Mouse (Mus musculus) forebrain, embryonic 16.5 days (tissue): ENCODE results near the gene Hmgb1. TPM values are rescaled to one million over a fixed set of nuclear protein-coding genes. Genes with fewer than 3 reads are reported as not detected.

Experiments used
- ATAC-seq: fragments of 200-750 bp; cut with Nextera tagmentation; 2 replicates; pipeline ENCODE4 v1.8.0; 2017; ENCODE audit warnings: mild to moderate bottlenecking, moderate library complexity
- H3K27ac ChIP-seq: fragments of 300-500 bp; sonication (generic); 2 replicates; pipeline ENCODE4 v1.5.1; 2014; ENCODE audit warnings: low read length, control low read depth
- H3K27me3 ChIP-seq: fragments of 300-500 bp; sonication (generic); replicated peaks from 2 replicates; pipeline ENCODE4 v1.6.1; 2014; ENCODE audit warnings: low read length; ENCODE audit not compliant: control insufficient read depth, insufficient read depth
- H3K36me3 ChIP-seq: fragments of 300-500 bp; sonication (generic); 2 replicates; pipeline ENCODE4 v1.6.1; 2014; ENCODE audit not compliant: control insufficient read depth, insufficient read depth
- H3K4me1 ChIP-seq: fragments of 300-500 bp; sonication (generic); replicated peaks from 2 replicates; pipeline ENCODE4 v1.6.1; 2014; ENCODE audit warnings: low read length; ENCODE audit not compliant: control insufficient read depth, insufficient read depth
- H3K4me2 ChIP-seq: fragments of 300-500 bp; sonication (generic); 2 replicates; pipeline ENCODE4 v1.6.1; 2014; ENCODE audit warnings: mild to moderate bottlenecking, low read length, control low read depth
- H3K4me3 ChIP-seq: fragments of 300-500 bp; sonication (generic); replicated peaks from 2 replicates; pipeline ENCODE4 v1.5.1; 2014; ENCODE audit warnings: mild to moderate bottlenecking, low read length, control low read depth
- H3K9ac ChIP-seq: fragments of 300-500 bp; sonication (generic); replicated peaks from 2 replicates; pipeline ENCODE4 v1.6.1; 2014; ENCODE audit warnings: low read depth, low read length, control low read depth
- H3K9me3 ChIP-seq: fragments of 300-500 bp; sonication (generic); 2 replicates; pipeline ENCODE4 v1.6.1; 2016; ENCODE audit warnings: low read length; ENCODE audit not compliant: control insufficient read depth
- WGBS: fragments of 180-500 bp; shearing (Covaris S2); extraction: QIAGEN DNeasy Blood & Tissue Kit; methylation state at CpG from one replicate; pipeline ENCODE4 v1.1.7; 2014; 5-methylcytosine and 5-hydroxymethylcytosine counted together
- polyA plus RNA-seq: library from polyadenylated mRNA; unstranded; fragments of >200 nt; fragmentation: Nextera tagmentation; extraction: Ambion mirVana; gene quantifications from 2 replicates; pipeline ENCODE4 v1.2.1, GENCODE M21; 2015

The Hmgb1 gene
- polyA plus RNA-seq, 1 experiment from 2014 or later = 1,084 TPM

DNA sequence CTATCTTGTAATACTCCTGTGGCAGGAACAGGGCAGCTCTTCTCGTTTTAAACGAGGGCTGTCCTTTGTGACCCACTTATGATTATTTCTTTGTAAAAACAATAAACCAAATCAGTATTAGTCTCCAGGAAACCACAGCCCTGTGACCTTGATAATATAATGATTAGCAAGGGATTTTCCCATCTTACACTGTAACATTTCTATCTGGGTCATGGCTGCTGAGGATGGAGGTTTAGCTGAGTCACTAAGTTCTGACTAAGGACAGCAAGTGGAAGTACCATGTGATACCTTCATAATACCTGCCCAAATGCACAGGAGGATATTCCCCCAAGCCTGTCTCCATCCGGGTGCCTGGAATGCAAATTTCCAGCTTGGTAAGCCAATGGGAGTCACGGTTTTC lies 23.8 kb downstream of the Hmgb1 start:
- no peak overlapping the region for H3K4me2 ChIP-seq
- no peak overlapping the region for H3K4me3 ChIP-seq
- no peaks in the 10 kb centered on the region for H3K36me3 ChIP-seq
- no peak overlapping the region for H3K27ac ChIP-seq
- H3K4me1 ChIP-seq = no peaks in the 10 kb centered on the region
- WGBS = 81% methylated on average over 4 of the region's 4 CpGs
- H3K9me3 ChIP-seq = no peaks in the 10 kb centered on the region
- no peak for ATAC-seq
- no peak overlapping the region for H3K9ac ChIP-seq
- no peaks in the 10 kb centered on the region for H3K27me3 ChIP-seq

DNA sequence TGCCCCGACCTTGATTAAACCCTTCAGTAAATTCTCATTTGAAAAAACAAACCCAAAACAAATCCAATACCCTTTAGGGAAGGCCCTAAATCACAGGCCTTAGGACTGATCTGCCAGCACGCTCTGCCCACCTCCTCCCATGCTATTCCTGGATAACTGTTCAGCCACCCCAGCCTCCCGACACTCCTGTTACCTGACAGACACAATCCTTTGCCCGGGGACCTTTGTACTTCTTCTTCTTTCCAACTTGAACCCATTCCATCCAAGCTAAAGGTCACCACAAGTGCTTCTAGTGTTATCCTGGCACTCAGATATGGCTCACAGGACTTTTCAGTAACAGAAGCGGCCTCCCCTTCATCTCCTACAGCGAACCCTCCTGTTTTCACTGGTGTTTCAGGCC lies 25.3 kb downstream of the Hmgb1 start:
- Histone ChIP-seq H3K27me3 (no peaks in the 10 kb centered on the region), H3K9ac (no peak overlapping the region), H3K27ac (no peak overlapping the region), H3K4me1 (no peaks in the 10 kb centered on the region), H3K36me3 (no peaks in the 10 kb centered on the region), H3K4me2 (no peak overlapping the region), H3K9me3 (no peaks in the 10 kb centered on the region), H3K4me3 (no peak overlapping the region)
- 87% methylated on average over 6 of the region's 6 CpGs for WGBS
- no peak for ATAC-seq

DNA sequence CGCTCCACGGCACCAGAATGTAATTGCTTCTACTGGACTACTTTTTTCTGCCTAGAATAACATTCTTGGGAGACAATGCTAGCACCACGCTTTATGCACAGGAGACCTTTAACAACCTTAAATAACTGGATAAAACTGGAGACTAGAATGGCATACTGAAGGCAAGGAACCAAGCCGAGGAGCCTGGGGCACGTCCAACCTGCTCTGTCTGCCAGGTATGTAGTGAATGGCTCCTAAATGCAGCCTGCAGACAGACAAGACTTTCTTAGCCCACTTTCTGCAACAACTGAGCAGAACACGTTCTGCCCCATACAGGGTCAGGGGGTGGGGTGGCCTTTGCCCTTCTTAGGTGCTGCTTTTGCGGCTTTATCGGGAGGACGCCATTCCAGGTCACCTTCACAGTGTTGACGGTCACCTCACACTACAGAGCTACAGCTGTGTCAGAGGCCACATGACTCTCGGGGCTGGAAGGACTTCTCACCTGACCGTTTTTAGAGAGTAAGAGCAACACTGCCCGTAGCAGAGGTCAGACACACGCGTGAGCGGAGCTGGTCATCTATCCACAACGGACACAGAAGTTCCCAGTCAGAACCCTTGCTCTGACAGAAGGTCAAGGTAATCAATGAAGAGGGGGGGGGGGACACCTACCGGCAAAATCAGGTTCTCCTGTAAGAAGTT lies 27.3 kb downstream of the Hmgb1 start:
- peaks cover 2% of the 10 kb centered on the region; the same call in 1 of the 2 replicates for H3K4me1 ChIP-seq
- H3K4me2 ChIP-seq = no peak overlapping the region
- H3K9ac ChIP-seq = no peak overlapping the region
- no peak overlapping the region for H3K4me3 ChIP-seq
- H3K9me3 ChIP-seq = no peaks in the 10 kb centered on the region
- ATAC-seq = no peak
- WGBS = 93% methylated on average over 18 of the region's 18 CpGs
- H3K27me3 ChIP-seq = no peaks in the 10 kb centered on the region
- no peak overlapping the region for H3K27ac ChIP-seq
- H3K36me3 ChIP-seq = no peaks in the 10 kb centered on the region

DNA sequence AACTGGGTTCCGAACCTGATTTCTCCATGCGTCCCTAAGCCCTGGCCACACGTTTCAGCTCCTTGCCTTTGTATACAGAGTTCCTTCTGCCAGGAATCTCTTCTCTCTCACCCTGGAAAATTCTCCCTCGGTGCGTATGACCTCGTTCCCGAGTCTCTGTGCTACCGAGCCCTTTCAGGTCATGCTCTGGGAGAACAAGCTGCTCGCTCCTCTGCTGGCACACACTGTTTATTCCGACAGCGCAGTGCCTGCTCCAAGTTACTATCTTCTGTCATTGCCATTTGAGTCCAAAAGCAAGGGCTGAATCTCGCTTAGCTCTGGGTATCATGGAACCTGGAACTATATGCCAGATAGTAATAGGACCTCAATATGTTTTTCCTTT lies 31.5 kb downstream of the Hmgb1 start:
- WGBS = 60% methylated on average over 12 of the region's 12 CpGs
- Histone ChIP-seq H3K9ac (no peak overlapping the region), H3K27me3 (no peaks in the 10 kb centered on the region), H3K4me2 (no peak overlapping the region), H3K4me1 (peaks cover 2% of the 10 kb centered on the region; the same call in 1 of the 2 replicates), H3K4me3 (no peak overlapping the region), H3K9me3 (no peaks in the 10 kb centered on the region), H3K36me3 (no peaks in the 10 kb centered on the region), H3K27ac (no peak overlapping the region)
- ATAC-seq = no peak

DNA sequence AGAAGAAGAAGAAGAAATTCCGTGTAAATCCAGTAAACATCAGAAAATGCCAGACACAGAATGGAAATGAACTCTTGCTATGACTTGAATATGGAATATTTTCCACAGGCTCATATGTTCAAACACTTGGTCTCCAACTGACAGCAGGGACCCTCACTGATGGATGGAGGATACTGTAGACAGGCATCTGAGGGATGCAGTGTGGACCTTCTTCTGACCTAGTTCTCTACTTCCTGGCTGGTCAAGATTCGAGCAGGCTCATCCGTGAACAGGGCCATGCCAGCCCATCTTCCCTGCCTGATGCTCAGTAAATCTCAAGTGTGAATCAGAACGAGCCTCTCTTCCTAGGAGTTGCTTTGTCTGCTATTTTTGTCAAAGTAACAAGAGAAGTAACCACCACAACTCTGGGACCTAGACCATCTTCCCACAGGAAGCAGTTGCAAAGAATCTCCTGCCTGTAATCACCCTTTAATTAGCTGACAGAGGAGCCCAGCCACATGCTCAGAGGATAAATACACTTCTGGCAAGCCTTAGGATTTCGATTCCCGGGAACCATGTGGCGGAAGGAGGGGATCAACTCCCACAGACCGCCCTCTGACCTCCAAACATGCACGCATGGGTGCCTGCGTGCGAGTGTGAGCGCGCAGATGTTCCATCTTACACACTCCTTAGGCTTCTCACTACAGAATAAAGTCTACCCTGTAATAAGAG lies 32.1 kb downstream of the Hmgb1 start:
- no peak for ATAC-seq
- no peak overlapping the region for H3K4me2 ChIP-seq
- 53% methylated on average over 13 of the region's 13 CpGs for WGBS

DNA sequence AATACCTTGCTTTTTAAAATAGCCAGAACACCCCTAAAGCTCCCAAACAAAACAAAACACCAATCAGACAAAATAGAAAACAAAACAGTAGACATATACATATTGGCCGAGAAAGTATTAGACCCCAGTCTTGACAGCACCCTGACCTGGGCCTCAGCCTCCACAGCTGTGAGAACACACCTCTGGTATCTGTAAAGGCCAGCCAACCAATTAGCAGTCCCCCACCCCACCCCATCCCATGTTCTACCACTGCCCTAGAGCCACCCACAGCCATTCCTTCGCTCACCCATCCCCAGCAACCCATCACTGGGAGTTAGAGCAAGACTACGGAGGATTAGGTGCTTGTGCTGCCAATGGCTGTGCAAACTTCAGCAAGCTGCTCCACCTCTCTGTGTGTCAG lies 33.4 kb downstream of the Hmgb1 start:
- 93% methylated on average over 3 of the region's 3 CpGs for WGBS
- H3K27me3 ChIP-seq = no peaks in the 10 kb centered on the region
- peaks cover 2% of the 10 kb centered on the region; the same call in 1 of the 2 replicates for H3K4me1 ChIP-seq
- H3K9ac ChIP-seq = no peak overlapping the region
- ATAC-seq = no peak
- no peaks in the 10 kb centered on the region for H3K36me3 ChIP-seq
- no peak overlapping the region for H3K4me2 ChIP-seq
- no peaks in the 10 kb centered on the region for H3K9me3 ChIP-seq
- H3K4me3 ChIP-seq = no peak overlapping the region
- no peak overlapping the region for H3K27ac ChIP-seq

More for the DNA sequence above, 32.1 kb downstream of the Hmgb1 start:
- H3K9me3 ChIP-seq = no peaks in the 10 kb centered on the region
- no peaks in the 10 kb centered on the region for H3K36me3 ChIP-seq
- no peaks in the 10 kb centered on the region for H3K27me3 ChIP-seq
- H3K4me1 ChIP-seq = peaks cover 2% of the 10 kb centered on the region; the same call in 1 of the 2 replicates
- no peak overlapping the region for H3K27ac ChIP-seq
- no peak overlapping the region for H3K9ac ChIP-seq
- no peak overlapping the region for H3K4me3 ChIP-seq

DNA sequence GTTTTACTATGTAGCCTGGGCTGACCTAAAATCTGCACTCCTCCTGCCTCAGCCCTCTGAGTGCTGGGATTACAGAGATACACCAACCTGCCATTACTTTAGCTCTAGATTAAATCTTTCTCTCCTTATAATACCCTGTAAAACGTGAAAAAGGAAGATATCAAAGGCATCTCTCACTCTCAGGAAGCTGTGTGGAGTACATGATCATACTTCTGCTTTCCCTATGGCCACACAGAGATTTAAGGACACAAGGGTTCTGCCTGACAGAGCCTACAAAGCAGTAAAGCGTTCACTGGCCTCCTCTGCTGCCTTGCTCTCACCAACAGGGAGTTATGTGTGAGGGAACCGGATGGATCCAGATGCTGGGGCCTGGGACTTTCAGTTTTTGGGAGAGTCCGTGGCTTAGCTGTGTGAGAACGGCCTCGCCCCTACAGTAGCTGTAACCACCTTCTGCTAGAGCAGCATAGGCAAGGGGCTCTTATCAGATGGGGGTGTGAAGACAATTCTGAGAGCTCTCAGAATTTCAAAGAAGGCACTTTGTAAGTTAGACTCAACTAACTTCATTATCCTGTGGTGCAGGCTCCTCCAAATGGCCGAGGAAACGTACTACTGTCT lies 36.8 kb downstream of the Hmgb1 start:
- H3K27me3 ChIP-seq = no peaks in the 10 kb centered on the region
- 82% methylated on average over 8 of the region's 8 CpGs for WGBS
- H3K9me3 ChIP-seq = no peaks in the 10 kb centered on the region
- ATAC-seq = no peak
- no peak overlapping the region for H3K4me3 ChIP-seq
- H3K9ac ChIP-seq = no peak overlapping the region
- H3K4me1 ChIP-seq = peaks cover 2% of the 10 kb centered on the region; the same call in 1 of the 2 replicates
- H3K4me2 ChIP-seq = no peak overlapping the region
- no peak overlapping the region for H3K27ac ChIP-seq
- no peaks in the 10 kb centered on the region for H3K36me3 ChIP-seq

DNA sequence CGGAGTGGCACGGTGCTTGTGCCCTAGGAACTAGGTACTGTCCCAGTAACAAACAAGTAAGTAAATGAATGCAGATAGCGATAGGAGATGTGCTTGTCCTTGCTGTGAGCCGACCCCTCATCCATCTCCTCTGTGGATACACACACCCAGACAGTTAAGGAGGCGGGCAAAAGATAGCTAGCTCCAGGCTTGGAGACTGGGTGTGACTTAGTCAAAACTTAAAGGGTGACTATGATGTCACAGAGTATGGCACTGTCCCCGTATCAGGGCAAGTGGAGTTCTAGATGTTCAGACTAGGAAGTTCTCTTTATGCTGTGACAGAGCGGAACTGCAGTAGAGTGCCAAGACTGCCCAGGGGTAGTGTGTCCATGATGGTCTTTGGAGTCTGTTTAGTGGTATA lies 37.6 kb downstream of the Hmgb1 start:
- WGBS = 94% methylated on average over 7 of the region's 7 CpGs

DNA sequence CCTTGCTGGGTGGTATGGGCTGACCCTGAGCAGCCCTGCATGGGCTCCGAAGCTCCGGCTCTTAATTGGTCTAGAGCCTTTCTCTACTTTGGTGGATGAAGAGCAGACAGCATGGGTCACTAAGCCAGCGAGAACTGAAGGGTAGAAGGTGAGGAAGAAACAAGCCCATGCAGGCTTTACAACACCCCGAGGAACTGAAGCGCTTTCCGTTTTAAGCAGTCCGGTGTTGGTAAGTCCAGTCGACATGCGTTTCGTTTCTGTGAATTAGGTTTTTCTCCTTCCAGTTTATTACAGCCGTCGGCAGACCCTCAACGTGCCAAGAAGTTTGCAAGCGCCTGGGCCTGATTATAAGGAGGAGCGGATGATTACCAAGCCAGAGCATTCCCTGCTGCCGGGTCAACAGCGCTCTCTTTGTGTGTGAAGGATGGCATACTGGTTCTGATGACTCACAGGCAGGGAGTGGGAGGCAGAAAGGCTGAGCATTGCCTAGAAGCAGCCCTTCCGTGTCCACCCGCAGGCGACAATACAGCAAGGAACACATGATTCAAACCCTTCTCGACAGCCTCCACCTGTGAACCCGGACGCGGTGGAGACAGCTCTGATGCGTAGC lies 40.4 kb downstream of the Hmgb1 start:
- H3K27me3 ChIP-seq = no peaks in the 10 kb centered on the region
- H3K4me1 ChIP-seq = no peaks in the 10 kb centered on the region
- H3K4me3 ChIP-seq = no peak overlapping the region
- ATAC-seq = no peak
- H3K36me3 ChIP-seq = no peaks in the 10 kb centered on the region
- no peak overlapping the region for H3K9ac ChIP-seq
- H3K4me2 ChIP-seq = no peak overlapping the region
- H3K9me3 ChIP-seq = no peaks in the 10 kb centered on the region
- 77% methylated on average over 25 of the region's 25 CpGs for WGBS
- no peak overlapping the region for H3K27ac ChIP-seq

More for the DNA sequence above, 37.6 kb downstream of the Hmgb1 start:
- H3K9ac ChIP-seq = no peak overlapping the region
- H3K27me3 ChIP-seq = no peaks in the 10 kb centered on the region
- no peak overlapping the region for H3K27ac ChIP-seq
- H3K9me3 ChIP-seq = no peaks in the 10 kb centered on the region
- H3K4me2 ChIP-seq = no peak overlapping the region
- no peaks in the 10 kb centered on the region for H3K4me1 ChIP-seq
- H3K36me3 ChIP-seq = no peaks in the 10 kb centered on the region
- no peak overlapping the region for H3K4me3 ChIP-seq
- ATAC-seq = no peak
